Mouse (Mus musculus) thymus, adult 2 months (tissue): Measurements from ENCODE around the gene Mars2. TPM values are rescaled to one million over a fixed set of nuclear protein-coding genes. Genes with fewer than 3 reads are reported as not detected.
A peak's percentile ranks its signal among the peaks of the same experiment; 100 is the strongest.

ENCODE experiments used
- DNase-seq: peaks from one replicate; pipeline ENCODE4 v3.0.0; 2021
- H3K27ac ChIP-seq: fragments of 200-500 bp; 2 replicates; pipeline ENCODE4 v1.5.1; 2012; ENCODE audit warnings: low read length, control low read depth; ENCODE audit not compliant: control insufficient read depth, insufficient read depth
- H3K27me3 ChIP-seq: fragments of 200-500 bp; 2 replicates; pipeline ENCODE4 v1.6.1; 2012; ENCODE audit warnings: mild to moderate bottlenecking, low read length, moderate library complexity, mixed read lengths; ENCODE audit not compliant: control insufficient read depth, insufficient read depth
- H3K36me3 ChIP-seq: fragments of 200-500 bp; 2 replicates; pipeline ENCODE4 v1.6.1; 2012; ENCODE audit warnings: mild to moderate bottlenecking, low read length, moderate library complexity; ENCODE audit not compliant: control insufficient read depth, insufficient read depth
- H3K4me1 ChIP-seq: fragments of 200-500 bp; replicated peaks from 2 replicates; pipeline ENCODE4 v1.6.1; 2012; ENCODE audit warnings: low read length; ENCODE audit not compliant: control insufficient read depth, insufficient read depth
- H3K4me3 ChIP-seq: fragments of 200-500 bp; 2 replicates; pipeline ENCODE4 v1.5.1; 2012; ENCODE audit warnings: mild to moderate bottlenecking, low read length, control low read depth, moderate library complexity; ENCODE audit not compliant: control insufficient read depth, insufficient read depth
- CTCF ChIP-seq: fragments of 200-500 bp; IDR thresholded peaks from 2 replicates; pipeline ENCODE4 v1.5.1; 2012; ENCODE audit warnings: mild to moderate bottlenecking, control low read depth, low read length, moderate library complexity, borderline replicate concordance; ENCODE audit not compliant: control insufficient read depth, poor library complexity, insufficient read depth; ENCODE audit errors: extremely low read depth
- POLR2A ChIP-seq: fragments of 200-500 bp; IDR thresholded peaks from 2 replicates; pipeline ENCODE4 v1.6.1; 2012; ENCODE audit warnings: mild to moderate bottlenecking, low read length, control low read depth, moderate library complexity; ENCODE audit not compliant: control insufficient read depth, poor library complexity, insufficient read depth; ENCODE audit errors: extremely low read depth
- WGBS: fragments of 180-500 bp; shearing (Covaris S2); methylation state at CpG from one replicate; pipeline ENCODE4 v1.1.7; 2018; 5-methylcytosine and 5-hydroxymethylcytosine counted together
- polyA plus RNA-seq: library from polyadenylated mRNA; depleted of rRNA; stranded (reverse); fragments of >200 nt; gene quantifications from 2 replicates; pipeline ENCODE4 v1.2.3, GENCODE M21; 2012

The Mars2 gene
- polyA plus RNA-seq, 1 experiment = 4.9 TPM

- no peak for DNase-seq
- H3K27me3 ChIP-seq = peaks cover 6% of the 10 kb centered on the region; the same call in 1 of the 2 replicates
- 67% methylated on average over 1 of the region's 1 CpGs for WGBS
- TF ChIP-seq POLR2A (no peak), CTCF (no peak)
- H3K4me1 ChIP-seq = 0 out of 2 replicates have a peak, but pooled peaks cover 2% of the 10 kb centered on the region
- H3K4me3 ChIP-seq = no peak overlapping the region
- no peaks in the 10 kb centered on the region for H3K36me3 ChIP-seq
- H3K27ac ChIP-seq = no peak overlapping the region
These were observed 9.6 kb upstream of the Mars2 start for GRCm38 (mm10) chr1:55227376-55227775.

- TF ChIP-seq POLR2A (no peak), CTCF (no peak)
- Histone ChIP-seq H3K27me3 (peaks cover 6% of the 10 kb centered on the region; the same call in 1 of the 2 replicates), H3K36me3 (no peaks in the 10 kb centered on the region), H3K4me3 (no peak overlapping the region), H3K4me1 (0 out of 2 replicates have a peak, but pooled peaks cover 2% of the 10 kb centered on the region), H3K27ac (no peak overlapping the region)
- 95% methylated on average over 8 of the region's 8 CpGs for WGBS
- no peak for DNase-seq
These were observed 8.6 kb upstream of the Mars2 start for GRCm38 (mm10) chr1:55228256-55228884.

- Histone ChIP-seq H3K36me3 (no peaks in the 10 kb centered on the region), H3K27ac (no peak overlapping the region), H3K4me1 (peaks cover 15% of the 10 kb centered on the region), H3K27me3 (no peaks in the 10 kb centered on the region), H3K4me3 (no peak overlapping the region)
- no peak for TF ChIP-seq CTCF
- TF ChIP-seq POLR2A = no peak
- no peak for DNase-seq
- WGBS = 83% methylated on average over 16 of the region's 16 CpGs
These were observed 2.0 kb upstream of the Mars2 start for GRCm38 (mm10) chr1:55234910-55235520.

- Histone ChIP-seq H3K36me3 (no peaks in the 10 kb centered on the region), H3K4me3 (no peak overlapping the region), H3K27me3 (no peaks in the 10 kb centered on the region), H3K27ac (no peak overlapping the region), H3K4me1 (peaks cover 15% of the 10 kb centered on the region)
- TF ChIP-seq POLR2A (no peak), CTCF (no peak)
- 29% methylated on average over 5 of the region's 5 CpGs for WGBS
- no peak for DNase-seq
These were observed 490 bp upstream of the Mars2 start for GRCm38 (mm10) chr1:55236487-55236886.

- Histone ChIP-seq H3K27me3 (no peaks in the 10 kb centered on the region), H3K4me1 (peaks cover 15% of the 10 kb centered on the region), H3K4me3 (peak overlapping the region; percentile 75), H3K27ac (peak overlapping the region; percentile 6; the same call in 1 of the 2 replicates), H3K36me3 (no peaks in the 10 kb centered on the region)
- no peak for TF ChIP-seq CTCF
- no peak for TF ChIP-seq POLR2A
- WGBS = 0% methylated on average over 23 of the region's 23 CpGs
- no peak for DNase-seq
These were observed 725 bp downstream of the Mars2 start for GRCm38 (mm10) chr1:55237643-55238161.

- TF ChIP-seq CTCF (no peak), POLR2A (no peak)
- peak; percentile 7 for DNase-seq
- 23% methylated on average over 13 of the region's 13 CpGs for WGBS
These were observed 1.5 kb downstream of the Mars2 start for GRCm38 (mm10) chr1:55238496-55238895.

GRCm38 (mm10) chr1:55239237-55239636 is 2.3 kb downstream of the Mars2 start:
- Histone ChIP-seq H3K4me3 (no peak overlapping the region), H3K27me3 (no peaks in the 10 kb centered on the region), H3K4me1 (peaks cover 15% of the 10 kb centered on the region), H3K27ac (no peak overlapping the region), H3K36me3 (no peaks in the 10 kb centered on the region)
- DNase-seq = peak; percentile 51
- 0% methylated on average over 1 of the region's 1 CpGs for WGBS
- no peak for TF ChIP-seq CTCF
- TF ChIP-seq POLR2A = no peak

More at GRCm38 (mm10) chr1:55238496-55238895, 1.5 kb downstream of the Mars2 start:
- peaks cover 15% of the 10 kb centered on the region for H3K4me1 ChIP-seq
- no peaks in the 10 kb centered on the region for H3K27me3 ChIP-seq
- peak overlapping the region; percentile 75 for H3K4me3 ChIP-seq
- H3K36me3 ChIP-seq = no peaks in the 10 kb centered on the region
- H3K27ac ChIP-seq = no peak overlapping the region
